Mouse (Mus musculus) right cerebral cortex, postnatal 4 days (tissue): Measurements from ENCODE around the gene Nme6.
A peak's percentile ranks its signal among the peaks of the same experiment; 100 is the strongest.
"Not testable (repeated sequence)": the region's sequence is repeated elsewhere in the genome, so short reads cannot be mapped to it uniquely, and the experiment has no call there.

Experiments used
- DNase-seq: peaks from one replicate; pipeline ENCODE4 v3.0.0-alpha.2; 2022

Nme6 gene

DNA sequence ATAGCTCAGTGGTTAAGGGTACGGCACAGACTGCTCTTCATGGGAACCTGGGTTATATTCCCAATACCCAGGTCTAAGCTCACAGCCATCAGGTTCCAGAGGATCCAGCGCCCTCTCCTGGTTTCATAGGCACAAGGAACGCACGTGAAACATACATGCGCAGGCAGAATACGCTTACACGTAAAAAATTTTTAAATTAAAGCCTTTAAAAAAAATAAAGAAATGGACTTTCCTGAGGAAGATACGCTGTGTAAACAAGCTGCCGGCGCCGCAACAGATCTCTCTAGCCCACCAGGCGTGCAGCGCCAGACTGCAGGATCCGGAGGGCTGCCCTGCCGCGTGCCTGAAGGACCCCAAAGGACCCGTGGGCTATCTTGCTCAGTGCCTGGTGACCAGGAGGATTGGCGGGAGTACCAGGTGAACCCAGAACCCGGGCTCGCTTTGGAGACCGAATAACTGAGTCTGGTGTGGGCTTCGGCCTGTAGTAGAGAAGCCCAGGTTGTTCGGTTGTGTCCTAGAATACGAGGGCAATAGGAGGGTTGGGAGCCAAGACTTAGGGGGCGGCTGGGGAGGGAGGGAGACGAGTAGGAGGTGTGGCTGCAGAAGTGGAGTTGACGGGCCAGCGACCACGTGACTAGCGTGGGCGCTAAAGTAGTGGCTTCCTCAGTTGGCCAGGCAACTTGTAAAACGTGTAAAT is at the start of gene Nme6:
TSS of gene Nme6 (plus strand) at position 359 of the 697 bp plus-strand sequence.
- peak; percentile 82 for DNase-seq

DNA sequence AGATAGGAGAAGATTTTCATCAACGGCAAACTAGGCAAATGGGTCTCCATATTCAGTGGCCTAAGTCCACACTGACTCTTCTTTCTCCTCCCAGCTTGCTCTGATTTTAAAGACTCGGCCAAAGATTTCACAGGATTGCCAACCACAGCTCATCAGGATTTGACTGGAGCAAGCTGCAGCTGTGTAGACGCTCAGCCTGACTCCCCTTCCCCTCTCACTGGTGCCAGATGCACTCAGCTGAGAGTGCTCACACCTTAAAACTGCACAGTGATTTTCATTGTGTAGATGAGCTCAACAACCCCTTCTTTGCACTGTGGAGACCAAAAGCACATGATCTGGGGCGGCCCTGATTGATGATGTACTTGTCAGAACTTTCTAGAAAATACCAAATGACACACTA is 42.0 kb upstream of the Nme6 start, which contains the start of gene Fbxw27:
TSS of gene Fbxw27 (minus strand) at position 101 of the 400 bp plus-strand sequence.
- not testable (repeated sequence) for DNase-seq

DNA sequence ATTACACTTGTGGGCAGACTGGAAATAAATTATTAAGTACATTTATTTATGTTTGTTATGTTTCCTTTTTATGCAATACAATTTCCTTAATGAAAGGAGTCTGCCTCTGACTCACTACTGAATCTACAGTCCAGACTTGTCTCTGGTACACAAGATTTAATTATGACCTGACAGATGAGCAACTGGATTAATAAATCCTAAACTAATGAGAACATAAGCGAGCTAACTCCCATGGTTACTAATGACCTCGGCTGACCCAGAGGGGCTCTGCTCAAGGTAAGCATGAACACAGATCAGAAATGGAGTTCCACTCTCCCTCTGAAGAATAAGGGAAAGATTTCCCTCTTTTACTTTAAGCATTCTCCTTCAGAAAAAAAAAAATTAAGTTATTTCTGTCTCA is 37.3 kb upstream of the Nme6 start:
- no peak for DNase-seq

GRCm38 (mm10) chr9:109795811-109796210 is 36.7 kb upstream of the Nme6 start:
- DNase-seq, result no peak

GRCm38 (mm10) chr9:109798051-109798450 is 34.5 kb upstream of the Nme6 start:
- DNase-seq, result no peak

- DNase-seq, result not testable (repeated sequence)
Measured at GRCm38 (mm10) chr9:109805596-109805995, 27.0 kb upstream of the Nme6 start.

DNA sequence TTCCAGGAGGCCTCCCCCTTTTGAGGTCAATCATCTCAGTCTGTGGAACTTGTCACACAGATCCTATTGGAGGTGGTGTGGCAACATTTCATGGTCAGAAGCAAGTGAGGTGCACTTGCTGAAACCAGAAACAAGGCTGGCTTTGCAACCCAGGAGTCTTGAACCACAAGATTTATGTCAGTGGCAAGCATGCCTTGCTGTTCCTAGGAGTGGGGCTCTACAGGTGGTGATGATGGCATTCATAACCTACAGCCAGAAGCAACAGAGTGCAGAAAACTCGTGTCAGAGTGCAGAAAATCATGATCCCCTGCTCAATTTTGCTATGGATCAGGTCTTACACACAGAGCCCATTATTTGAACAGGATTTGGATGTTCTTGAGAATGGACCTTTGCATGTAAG is 26.3 kb upstream of the Nme6 start:
- DNase-seq, result no peak

DNA sequence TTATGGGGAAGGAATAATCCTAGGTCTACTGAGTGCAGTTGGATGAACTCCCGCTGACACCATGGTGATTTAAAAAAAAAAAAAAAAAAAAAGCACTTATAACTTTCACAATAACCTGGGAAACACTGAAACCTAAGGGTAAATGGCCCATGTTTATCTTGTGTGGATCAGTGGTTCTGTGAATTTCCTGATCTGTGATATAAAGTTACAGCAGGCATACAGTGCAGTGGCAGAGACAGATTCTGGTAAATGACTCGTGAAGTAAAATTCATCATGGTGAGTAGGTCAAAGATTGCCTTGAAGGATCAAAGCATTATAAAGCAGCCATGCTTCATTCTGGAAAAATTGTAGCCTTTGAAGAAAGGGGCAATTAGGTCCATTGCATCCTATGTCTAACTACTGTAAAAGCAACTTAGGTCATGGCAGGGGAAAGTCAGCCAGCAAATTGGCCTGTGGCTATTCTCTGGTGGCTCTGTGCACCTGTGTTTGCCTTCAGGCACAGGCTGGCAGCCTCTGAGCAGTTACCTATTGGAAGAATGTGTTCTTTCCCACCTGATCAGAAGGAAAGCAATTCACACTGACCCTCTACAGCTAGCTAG is 25.8 kb upstream of the Nme6 start:
- DNase-seq, result no peak

- no peak for DNase-seq
Measured at GRCm38 (mm10) chr9:109807898-109808297, 24.7 kb upstream of the Nme6 start.

- DNase-seq, result no peak
Measured at GRCm38 (mm10) chr9:109811980-109812379, 20.6 kb upstream of the Nme6 start, which contains the start of gene Spink8. Spink8 (plus strand) TSS chr9:109812280.

GRCm38 (mm10) chr9:109813424-109813823 is 19.1 kb upstream of the Nme6 start:
- DNase-seq, result no peak

DNA sequence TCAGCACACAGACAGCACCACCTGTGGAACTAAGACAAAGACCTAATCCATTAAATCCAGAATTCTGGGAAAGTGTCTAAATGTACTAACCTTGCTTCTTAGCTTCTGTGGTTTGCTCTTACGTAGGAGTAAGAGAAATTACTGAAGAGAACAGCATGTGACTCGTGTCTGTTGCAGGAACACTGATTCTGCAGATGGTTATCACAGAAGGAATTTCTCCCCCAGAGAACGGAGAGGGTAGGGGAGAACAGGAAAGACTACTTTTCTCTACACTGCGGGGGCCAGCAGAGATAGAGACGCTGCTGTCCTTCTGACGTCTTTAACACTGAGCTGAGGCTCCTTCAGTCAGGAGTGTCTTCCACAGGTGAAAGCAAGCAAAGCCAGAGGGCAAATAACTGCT is 16.2 kb upstream of the Nme6 start:
- DNase-seq, result no peak

DNA sequence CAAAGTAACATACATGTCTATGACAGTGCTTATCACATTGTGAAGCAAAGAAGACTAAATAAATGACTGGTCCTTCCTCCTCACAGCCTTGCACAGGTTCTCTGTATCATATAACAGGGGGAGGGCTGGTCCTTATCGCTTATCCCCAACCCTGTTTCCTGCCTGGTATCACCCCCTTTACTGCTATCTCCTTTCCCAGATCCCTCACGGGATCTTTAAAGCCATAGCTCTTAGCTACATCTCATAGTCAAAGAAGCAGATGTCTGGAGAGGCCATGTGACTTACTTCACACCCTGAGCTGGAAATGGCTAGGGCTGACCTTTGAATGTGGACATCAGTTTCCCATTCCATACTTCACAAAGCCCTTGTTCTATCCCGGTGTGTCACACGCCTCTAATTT is 6.8 kb upstream of the Nme6 start:
- DNase-seq, result no peak

DNA sequence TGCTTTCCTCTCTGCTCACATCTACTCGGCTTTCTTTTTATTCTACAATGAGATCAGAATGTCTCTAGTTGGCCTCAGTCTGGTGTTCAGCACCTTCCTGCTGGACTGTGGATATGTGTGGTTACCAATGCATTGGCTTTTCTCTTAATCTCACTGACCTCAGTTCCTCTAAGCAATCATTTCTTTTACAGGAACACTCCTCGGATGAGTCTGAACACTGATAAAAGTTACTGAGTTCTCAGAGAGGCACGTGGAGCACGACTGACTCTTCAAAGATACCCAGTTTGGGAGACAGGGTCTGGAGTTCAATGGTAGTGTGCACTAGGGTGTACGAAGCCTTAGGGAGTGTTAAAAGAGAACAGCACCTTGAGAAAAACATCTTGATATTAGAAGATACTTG is 6.4 kb upstream of the Nme6 start:
- DNase-seq, result no peak

DNA sequence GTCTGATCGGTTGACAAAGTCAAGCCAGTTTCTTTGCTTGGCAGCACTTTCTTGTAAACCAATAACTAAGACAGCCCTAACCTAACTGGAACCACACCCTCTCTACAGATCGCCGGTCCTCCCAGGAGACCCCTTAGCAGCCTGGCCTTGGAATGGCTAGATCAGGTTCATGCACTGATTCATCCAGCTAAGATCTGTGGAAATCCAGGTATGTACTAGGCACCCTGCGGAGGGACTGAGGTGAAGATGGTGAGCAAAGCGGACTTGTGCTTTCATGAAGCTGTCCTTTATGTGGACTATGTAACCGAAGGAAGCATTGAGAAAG is 501 bp downstream of the Nme6 start:
- DNase-seq, result no peak

DNA sequence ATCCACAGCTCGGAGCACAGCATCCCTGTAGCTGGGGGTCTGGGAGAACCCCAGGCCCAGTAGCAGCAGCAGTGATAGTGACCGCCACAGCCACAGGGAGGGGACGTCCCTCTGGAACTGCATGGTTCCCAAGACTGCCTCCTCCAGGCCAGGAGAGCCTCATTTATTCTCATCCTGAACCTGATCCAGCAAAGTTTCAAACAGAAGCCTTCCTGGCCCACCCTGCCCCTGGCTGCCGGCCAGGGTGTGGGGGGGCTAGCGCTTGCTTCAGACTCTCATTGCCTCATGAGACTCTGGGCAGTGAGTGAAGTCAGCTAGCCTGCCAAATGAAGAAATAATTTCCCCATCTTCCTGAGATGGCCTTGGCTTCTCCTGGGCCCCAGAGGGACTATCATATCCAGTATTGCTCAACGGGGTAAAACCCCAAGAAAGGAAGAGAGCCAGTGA is 16.8 kb downstream of the Nme6 start, which contains the start of gene Camp:
TSS of gene Camp (minus strand) at position 306 of the 447 bp plus-strand sequence.
- DNase-seq, result peak; percentile 13

DNA sequence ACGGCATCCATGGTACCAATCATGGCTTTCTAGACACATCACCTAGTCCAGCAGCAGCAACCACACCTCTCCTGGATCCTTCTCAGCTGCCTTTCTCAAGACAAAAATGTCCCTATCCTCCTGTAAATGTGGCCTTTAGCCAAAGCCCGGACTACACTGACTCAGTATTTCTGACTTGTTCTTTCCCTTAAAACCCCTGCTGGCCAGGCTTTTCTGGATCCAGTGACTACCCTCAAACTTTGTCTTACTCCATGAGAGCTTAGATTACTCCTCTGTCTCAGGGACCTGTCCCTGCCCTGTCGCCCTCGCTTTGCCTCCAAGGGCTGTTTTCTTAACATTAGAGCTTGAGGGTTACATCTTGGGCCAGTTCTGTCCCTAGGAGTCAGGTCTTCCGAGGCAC is 17.6 kb downstream of the Nme6 start:
- DNase-seq, result no peak

DNA sequence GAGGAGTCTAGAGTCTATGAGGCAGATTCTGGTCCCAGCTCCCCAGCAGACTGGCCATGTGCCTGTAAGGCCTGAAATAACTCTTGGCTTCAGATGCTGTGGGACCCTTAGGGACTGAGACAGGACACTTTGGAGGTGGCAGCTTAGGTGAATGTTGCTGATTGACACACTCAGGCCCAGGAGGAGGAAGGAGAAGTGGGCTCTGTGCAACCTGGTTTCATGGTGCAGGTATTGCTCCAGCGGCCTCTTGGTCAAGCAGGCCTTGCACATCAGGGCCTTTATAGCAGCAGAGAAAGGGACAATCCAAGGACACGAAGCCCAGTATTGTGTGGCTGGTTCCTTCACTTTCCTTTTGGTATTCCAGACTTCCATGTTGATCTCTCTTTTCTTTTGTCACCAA is 21.8 kb downstream of the Nme6 start:
- DNase-seq, result no peak

DNA sequence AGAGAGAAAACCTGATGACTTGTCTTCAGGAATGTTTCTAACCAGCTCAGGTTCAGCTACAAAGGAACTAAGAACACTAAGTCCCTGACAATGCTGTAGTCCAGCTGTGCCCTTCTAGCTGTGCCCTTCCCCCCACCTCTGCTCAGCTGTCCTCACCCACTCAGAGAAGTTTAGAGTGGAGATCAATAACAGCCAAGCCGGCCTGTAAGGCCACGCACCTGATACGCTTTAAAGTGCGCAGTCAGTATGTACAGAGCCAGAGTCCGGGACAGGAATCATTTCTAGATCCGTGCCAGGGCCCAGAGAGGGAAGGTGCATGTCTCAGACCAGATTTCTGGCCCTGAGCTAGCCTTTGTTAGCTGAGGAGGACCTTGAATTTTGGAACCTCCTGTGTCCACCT is 23.4 kb downstream of the Nme6 start:
- DNase-seq, result no peak

DNA sequence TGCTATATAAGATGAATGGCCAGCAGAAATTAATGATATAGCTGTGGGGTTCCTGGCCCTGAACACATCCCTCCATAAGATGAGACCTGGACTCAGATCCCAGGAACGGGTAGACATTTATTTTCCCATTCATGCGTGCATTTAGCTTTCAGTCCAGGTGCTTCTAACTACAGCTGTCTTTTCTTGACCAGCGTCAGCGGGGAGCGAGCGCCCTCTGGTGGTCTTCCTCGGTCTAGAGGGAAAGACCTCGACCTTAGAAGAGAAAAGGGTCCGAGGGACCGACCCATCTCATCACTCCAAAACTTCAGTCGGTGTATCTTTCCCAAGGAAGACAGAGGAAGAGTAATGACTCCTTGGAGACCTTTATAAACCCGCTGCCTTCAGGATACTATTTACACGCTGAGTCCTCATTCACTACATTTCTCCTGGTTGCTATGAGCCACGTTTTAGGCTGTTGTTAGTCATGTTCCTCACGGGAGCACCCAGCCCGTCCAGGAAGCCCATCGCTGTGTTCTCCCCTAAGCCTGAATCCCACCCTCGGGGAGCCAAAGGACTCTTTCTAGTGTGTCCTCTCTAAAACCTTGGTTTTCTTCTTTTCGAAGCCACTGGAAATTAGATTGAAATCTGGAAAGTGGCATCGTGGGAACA is 30.0 kb downstream of the Nme6 start:
- DNase-seq, result peak; percentile 90

GRCm38 (mm10) chr9:109863085-109863484 is 30.5 kb downstream of the Nme6 start:
- DNase-seq, result no peak

GRCm38 (mm10) chr9:109866218-109866617 is 33.7 kb downstream of the Nme6 start:
- DNase-seq, result no peak

DNA sequence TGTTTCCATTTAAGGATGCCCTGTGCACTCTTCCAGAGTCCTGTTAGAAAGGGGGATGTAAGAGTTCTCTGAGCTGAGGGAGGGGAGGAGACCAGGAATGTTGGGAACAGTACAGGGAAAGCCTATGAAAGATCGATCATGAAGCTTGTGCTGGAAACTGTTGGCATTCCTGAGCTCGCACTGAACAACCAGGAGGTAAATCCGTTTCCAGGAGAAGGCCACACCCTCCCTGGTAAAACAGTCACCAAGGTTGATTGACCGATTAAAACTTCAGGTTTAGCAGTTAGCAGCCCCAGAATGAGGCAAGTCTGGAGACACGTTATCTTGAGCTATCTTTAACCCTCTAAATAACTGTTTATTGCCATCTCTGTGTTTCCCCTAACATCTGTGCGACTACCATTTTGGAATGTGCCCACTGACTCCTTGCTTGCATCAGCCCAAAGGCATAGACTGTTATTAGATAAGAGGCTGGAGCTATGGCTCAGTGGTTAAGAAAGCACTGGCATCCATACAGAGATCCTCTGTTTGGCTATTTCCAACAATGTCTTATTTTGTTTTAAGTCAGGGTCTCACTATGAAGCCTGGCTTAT is 38.5 kb downstream of the Nme6 start:
- DNase-seq, result no peak
